Mouse (Mus musculus): ENCODE results near the gene Dynlt1c.
"Not testable (repeated sequence)": the region's sequence is repeated elsewhere in the genome, so short reads cannot be mapped to it uniquely, and the experiment has no call there.

The Dynlt1c gene

GRCm38 (mm10) chr17:6601204-6601911, at the start of gene Dynlt1c:
Gene Dynlt1c (plus strand): TSS chr17:6601671.
- DNase-seq (ENCODE audit: low spot score) = peak; percentile 88

- not testable (repeated sequence) for DNase-seq (ENCODE audit: low spot score)
Observed at GRCm38 (mm10) chr17:6553798-6554197, 47.7 kb upstream of the Dynlt1c start.

- not testable (repeated sequence) for DNase-seq (ENCODE audit: low spot score)
Observed at GRCm38 (mm10) chr17:6554243-6554642, 47.2 kb upstream of the Dynlt1c start.

- not testable (repeated sequence) for DNase-seq (ENCODE audit: low spot score)
Observed at GRCm38 (mm10) chr17:6559447-6560133, 41.9 kb upstream of the Dynlt1c start.

- DNase-seq (ENCODE audit: low spot score) = not testable (repeated sequence)
Observed at GRCm38 (mm10) chr17:6564866-6565265, 36.6 kb upstream of the Dynlt1c start.

GRCm38 (mm10) chr17:6567908-6568307, 33.6 kb upstream of the Dynlt1c start:
- not testable (repeated sequence) for DNase-seq (ENCODE audit: low spot score)

- DNase-seq (ENCODE audit: low spot score) = not testable (repeated sequence)
Observed at GRCm38 (mm10) chr17:6571296-6571695, 30.2 kb upstream of the Dynlt1c start.

GRCm38 (mm10) chr17:6572202-6572601, 29.3 kb upstream of the Dynlt1c start:
- not testable (repeated sequence) for DNase-seq (ENCODE audit: low spot score)

GRCm38 (mm10) chr17:6575376-6575775, 26.1 kb upstream of the Dynlt1c start:
- DNase-seq (ENCODE audit: low spot score) = not testable (repeated sequence)

- DNase-seq (ENCODE audit: low spot score) = not testable (repeated sequence)
Observed at GRCm38 (mm10) chr17:6588672-6589071, 12.8 kb upstream of the Dynlt1c start.

GRCm38 (mm10) chr17:6592109-6592508, 9.4 kb upstream of the Dynlt1c start:
- DNase-seq (ENCODE audit: low spot score) = not testable (repeated sequence)

- DNase-seq (ENCODE audit: low spot score) = not testable (repeated sequence)
Observed at GRCm38 (mm10) chr17:6593896-6594295, 7.6 kb upstream of the Dynlt1c start.

GRCm38 (mm10) chr17:6595776-6596497, 5.5 kb upstream of the Dynlt1c start:
- DNase-seq (ENCODE audit: low spot score) = peak; percentile 2

- DNase-seq (ENCODE audit: low spot score) = not testable (repeated sequence)
Observed at GRCm38 (mm10) chr17:6598356-6598755, 3.1 kb upstream of the Dynlt1c start.

- not testable (repeated sequence) for DNase-seq (ENCODE audit: low spot score)
Observed at GRCm38 (mm10) chr17:6600216-6600911, 1.1 kb upstream of the Dynlt1c start.

GRCm38 (mm10) chr17:6602205-6602604, 734 bp downstream of the Dynlt1c start:
- DNase-seq (ENCODE audit: low spot score) = not testable (repeated sequence)

- DNase-seq (ENCODE audit: low spot score) = not testable (repeated sequence)
Observed at GRCm38 (mm10) chr17:6605347-6605746, 3.9 kb downstream of the Dynlt1c start.

- not testable (repeated sequence) for DNase-seq (ENCODE audit: low spot score)
Observed at GRCm38 (mm10) chr17:6613524-6613923, 12.1 kb downstream of the Dynlt1c start.

- DNase-seq (ENCODE audit: low spot score) = not testable (repeated sequence)
Observed at GRCm38 (mm10) chr17:6614316-6614715, 12.8 kb downstream of the Dynlt1c start.

GRCm38 (mm10) chr17:6616731-6617130, 15.3 kb downstream of the Dynlt1c start:
- not testable (repeated sequence) for DNase-seq (ENCODE audit: low spot score)

- not testable (repeated sequence) for DNase-seq (ENCODE audit: low spot score)
Observed at GRCm38 (mm10) chr17:6617689-6618400, 16.4 kb downstream of the Dynlt1c start.

Data from retina, embryonic 14.5 days (tissue).